Mouse (Mus musculus): ENCODE measurements around the gene Ppp4r4. TPM values are rescaled to one million over a fixed set of nuclear protein-coding genes. Genes with fewer than 3 reads are reported as not detected.
"Not testable (repeated sequence)": the region's sequence is repeated elsewhere in the genome, so short reads cannot be mapped to it uniquely, and the experiment has no call there.

The Ppp4r4 gene
- polyA plus RNA-seq, 1 experiment: 17.6 TPM

DNA sequence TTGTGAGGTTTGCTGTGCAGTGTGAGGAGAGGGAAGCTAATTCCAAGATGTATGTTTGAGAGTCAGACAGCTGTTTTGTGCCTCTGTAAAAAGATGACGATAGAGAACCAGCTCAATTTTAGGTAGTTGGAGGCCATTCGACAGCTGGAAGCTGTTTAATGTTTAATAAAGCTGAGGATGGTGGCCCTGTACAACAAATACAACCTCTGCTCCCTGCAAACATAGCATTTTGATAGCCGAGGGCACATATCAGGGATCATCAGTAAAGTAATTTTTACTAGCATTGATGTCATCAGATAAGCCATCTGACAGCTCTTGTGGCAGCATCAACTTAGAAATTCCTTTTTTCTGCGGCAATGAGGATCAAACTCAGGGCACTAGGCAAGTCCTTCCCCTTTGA lies 19.3 kb downstream of the Ppp4r4 start:
- no peaks in the 10 kb centered on the region for H3K36me3 ChIP-seq (ENCODE audit: control insufficient read depth, insufficient read depth, low read length)
- H3K4me1 ChIP-seq (ENCODE audit: control insufficient read depth, insufficient read depth, low read length): no peaks in the 10 kb centered on the region
- no peak overlapping the region for H3K4me3 ChIP-seq (ENCODE audit: control insufficient read depth, low read depth, low read length)
- no peak overlapping the region for H3K27ac ChIP-seq (ENCODE audit: control insufficient read depth, insufficient read depth, low read depth, low read length)
- no peak for TF ChIP-seq POLR2A (IDR thresholded peaks at IDR 0.05; ENCODE audit: control insufficient read depth, low read depth, low read length)
- no peak for TF ChIP-seq CTCF (IDR thresholded peaks at IDR 0.05; ENCODE audit: control insufficient read depth, insufficient read depth, insufficient replicate concordance, low read depth, low read length)
- no peaks in the 10 kb centered on the region for H3K27me3 ChIP-seq (ENCODE audit: control insufficient read depth, insufficient read depth, low read length)

DNA sequence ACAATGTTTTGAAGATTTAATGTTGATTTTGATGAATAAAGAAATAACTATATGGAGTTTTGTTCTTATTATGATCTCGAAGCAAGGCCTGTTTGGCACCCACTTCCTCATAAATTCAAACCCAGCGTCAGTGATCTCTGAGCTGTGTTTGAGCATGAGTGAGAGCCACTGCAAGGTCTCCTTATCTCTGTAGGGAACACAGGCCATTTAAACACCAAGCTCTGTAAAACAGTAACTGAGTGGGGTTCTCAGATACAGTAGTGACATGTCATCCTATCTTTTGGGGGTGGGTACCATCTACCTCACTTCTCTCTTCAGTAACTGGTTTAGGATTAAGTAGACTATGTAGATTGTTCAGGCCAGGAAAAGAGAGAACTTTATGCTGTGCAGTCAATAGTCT lies 20.4 kb downstream of the Ppp4r4 start:
- H3K27me3 ChIP-seq (ENCODE audit: control insufficient read depth, insufficient read depth, low read length): no peaks in the 10 kb centered on the region
- H3K27ac ChIP-seq (ENCODE audit: control insufficient read depth, insufficient read depth, low read depth, low read length): no peak overlapping the region
- TF ChIP-seq CTCF (IDR thresholded peaks at IDR 0.05; ENCODE audit: control insufficient read depth, insufficient read depth, insufficient replicate concordance, low read depth, low read length) (no peak), POLR2A (IDR thresholded peaks at IDR 0.05; ENCODE audit: control insufficient read depth, low read depth, low read length) (no peak)
- H3K36me3 ChIP-seq (ENCODE audit: control insufficient read depth, insufficient read depth, low read length): no peaks in the 10 kb centered on the region
- no peak overlapping the region for H3K4me3 ChIP-seq (ENCODE audit: control insufficient read depth, low read depth, low read length)
- H3K4me1 ChIP-seq (ENCODE audit: control insufficient read depth, insufficient read depth, low read length): no peaks in the 10 kb centered on the region

DNA sequence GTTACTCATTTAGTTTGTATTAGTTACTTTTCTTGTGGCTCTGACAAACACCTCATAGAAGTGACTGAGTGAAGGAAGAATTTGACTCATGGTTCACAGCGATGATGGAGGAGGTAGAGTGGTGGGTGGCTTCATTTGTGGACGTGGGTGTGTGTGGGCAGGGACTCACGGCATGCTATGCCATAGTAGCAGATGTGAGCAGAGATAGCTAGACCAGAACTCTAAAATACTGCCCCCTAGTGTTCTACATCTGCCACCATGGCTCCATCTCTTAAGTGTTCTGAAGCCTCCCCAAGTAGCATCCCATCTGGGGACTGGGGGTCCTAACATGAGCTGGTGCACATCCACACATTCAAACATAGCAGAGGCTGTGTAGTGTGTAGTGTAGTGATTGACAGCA lies 21.4 kb downstream of the Ppp4r4 start:
- TF ChIP-seq CTCF (IDR thresholded peaks at IDR 0.05; ENCODE audit: control insufficient read depth, insufficient read depth, insufficient replicate concordance, low read depth, low read length) (no peak; the same call in 1 of the 2 replicates), POLR2A (IDR thresholded peaks at IDR 0.05; ENCODE audit: control insufficient read depth, low read depth, low read length) (no peak)
- Histone ChIP-seq H3K27ac (ENCODE audit: control insufficient read depth, insufficient read depth, low read depth, low read length) (no peak overlapping the region), H3K27me3 (ENCODE audit: control insufficient read depth, insufficient read depth, low read length) (no peaks in the 10 kb centered on the region), H3K4me3 (ENCODE audit: control insufficient read depth, low read depth, low read length) (no peak overlapping the region), H3K4me1 (ENCODE audit: control insufficient read depth, insufficient read depth, low read length) (no peaks in the 10 kb centered on the region), H3K36me3 (ENCODE audit: control insufficient read depth, insufficient read depth, low read length) (no peaks in the 10 kb centered on the region)

DNA sequence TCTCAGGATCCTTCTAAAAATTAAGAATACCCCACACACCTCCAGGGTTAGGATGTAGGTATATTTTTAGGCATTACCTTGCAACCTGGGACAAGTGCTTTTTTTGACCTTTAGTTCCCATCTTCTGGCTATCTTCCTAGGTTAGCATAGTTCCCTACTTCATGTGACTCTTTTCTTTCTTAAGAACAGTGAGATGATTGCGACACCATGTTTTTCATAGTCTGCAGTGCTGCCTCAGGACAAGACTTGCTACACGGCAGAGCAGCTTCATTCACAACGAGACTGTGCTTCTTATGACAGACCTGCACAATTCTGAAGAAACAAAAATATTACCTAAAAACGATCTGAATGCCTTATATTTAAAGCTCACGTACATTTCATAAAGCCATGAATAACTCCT lies 24.8 kb downstream of the Ppp4r4 start:
- Histone ChIP-seq H3K36me3 (ENCODE audit: control insufficient read depth, insufficient read depth, low read length) (no peaks in the 10 kb centered on the region; the same call in 1 of the 2 replicates), H3K27me3 (ENCODE audit: control insufficient read depth, insufficient read depth, low read length) (no peaks in the 10 kb centered on the region), H3K4me3 (ENCODE audit: control insufficient read depth, low read depth, low read length) (no peak overlapping the region), H3K4me1 (ENCODE audit: control insufficient read depth, insufficient read depth, low read length) (no peaks in the 10 kb centered on the region), H3K27ac (ENCODE audit: control insufficient read depth, insufficient read depth, low read depth, low read length) (no peak overlapping the region)
- TF ChIP-seq POLR2A (IDR thresholded peaks at IDR 0.05; ENCODE audit: control insufficient read depth, low read depth, low read length): no peak
- TF ChIP-seq CTCF (IDR thresholded peaks at IDR 0.05; ENCODE audit: control insufficient read depth, insufficient read depth, insufficient replicate concordance, low read depth, low read length): no peak

DNA sequence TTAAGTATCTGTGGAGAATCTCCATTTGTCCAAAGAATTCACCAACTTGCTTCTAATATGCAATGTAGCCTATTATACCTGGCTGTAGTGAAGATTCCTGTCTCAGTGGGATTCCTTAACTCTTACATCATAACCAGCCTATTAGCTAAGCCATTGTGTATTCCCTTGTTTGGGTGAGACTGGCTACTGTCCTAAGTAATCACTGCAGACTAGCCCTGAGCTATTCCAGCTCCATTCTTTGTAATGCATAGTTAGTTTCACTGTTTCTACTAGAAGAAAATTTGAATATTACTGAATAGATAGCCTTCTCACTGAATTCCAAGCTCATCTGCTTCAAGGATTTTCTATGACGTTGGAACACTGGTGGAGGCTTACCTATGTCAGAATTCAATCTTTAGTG lies 32.6 kb downstream of the Ppp4r4 start:
- H3K4me3 ChIP-seq (ENCODE audit: control insufficient read depth, low read depth, low read length): no peak overlapping the region
- no peaks in the 10 kb centered on the region; the same call in 1 of the 2 replicates for H3K36me3 ChIP-seq (ENCODE audit: control insufficient read depth, insufficient read depth, low read length)
- no peaks in the 10 kb centered on the region for H3K27me3 ChIP-seq (ENCODE audit: control insufficient read depth, insufficient read depth, low read length)
- no peak overlapping the region for H3K27ac ChIP-seq (ENCODE audit: control insufficient read depth, insufficient read depth, low read depth, low read length)
- H3K4me1 ChIP-seq (ENCODE audit: control insufficient read depth, insufficient read depth, low read length): no peaks in the 10 kb centered on the region
- TF ChIP-seq CTCF (IDR thresholded peaks at IDR 0.05; ENCODE audit: control insufficient read depth, insufficient read depth, insufficient replicate concordance, low read depth, low read length): no peak
- no peak for TF ChIP-seq POLR2A (IDR thresholded peaks at IDR 0.05; ENCODE audit: control insufficient read depth, low read depth, low read length)

DNA sequence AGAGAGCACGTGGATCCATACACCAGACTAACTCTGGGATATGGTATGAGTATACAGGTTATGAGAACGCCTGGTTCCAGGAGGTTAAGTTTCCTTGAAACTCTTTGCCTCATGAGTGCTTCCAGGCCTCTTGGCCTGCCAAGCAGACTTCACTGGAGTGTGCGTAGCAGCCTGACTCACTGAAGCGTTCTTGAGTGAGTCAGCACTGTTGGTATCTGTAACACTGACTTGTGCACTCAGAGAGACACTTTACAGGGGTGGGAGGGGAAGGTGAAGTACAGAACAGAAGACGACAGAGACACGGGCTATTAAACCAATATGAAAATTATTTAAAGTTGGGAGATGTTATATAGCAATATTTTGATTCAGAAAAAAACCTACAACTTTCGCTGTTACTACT lies 33.1 kb downstream of the Ppp4r4 start:
- no peak overlapping the region for H3K4me3 ChIP-seq (ENCODE audit: control insufficient read depth, low read depth, low read length)
- no peak overlapping the region for H3K27ac ChIP-seq (ENCODE audit: control insufficient read depth, insufficient read depth, low read depth, low read length)
- no peaks in the 10 kb centered on the region for H3K27me3 ChIP-seq (ENCODE audit: control insufficient read depth, insufficient read depth, low read length)
- no peaks in the 10 kb centered on the region; the same call in 1 of the 2 replicates for H3K36me3 ChIP-seq (ENCODE audit: control insufficient read depth, insufficient read depth, low read length)
- TF ChIP-seq POLR2A (IDR thresholded peaks at IDR 0.05; ENCODE audit: control insufficient read depth, low read depth, low read length) (no peak), CTCF (IDR thresholded peaks at IDR 0.05; ENCODE audit: control insufficient read depth, insufficient read depth, insufficient replicate concordance, low read depth, low read length) (no peak)
- H3K4me1 ChIP-seq (ENCODE audit: control insufficient read depth, insufficient read depth, low read length): no peaks in the 10 kb centered on the region

DNA sequence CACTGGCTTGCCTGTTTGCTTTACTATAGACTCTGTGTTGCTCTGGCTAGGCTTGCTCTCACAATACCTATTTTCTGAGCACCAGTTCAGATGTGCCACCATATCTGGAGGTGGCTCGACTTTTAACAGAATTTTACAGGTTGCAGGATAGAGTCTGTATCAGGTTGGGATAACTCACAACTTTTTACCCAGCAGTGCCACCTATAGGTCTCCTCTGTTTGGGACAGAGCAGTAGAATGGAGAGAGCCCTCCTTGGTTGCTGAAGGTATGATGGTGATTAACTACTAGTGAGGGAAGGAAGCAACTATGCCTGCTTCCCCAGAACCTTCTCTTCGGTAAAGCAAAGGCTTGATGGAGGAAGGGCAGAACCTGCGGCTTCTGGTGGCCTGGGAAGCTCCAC lies 35.0 kb downstream of the Ppp4r4 start:
- Histone ChIP-seq H3K36me3 (ENCODE audit: control insufficient read depth, insufficient read depth, low read length) (no peaks in the 10 kb centered on the region; the same call in 1 of the 2 replicates), H3K4me3 (ENCODE audit: control insufficient read depth, low read depth, low read length) (no peak overlapping the region), H3K27ac (ENCODE audit: control insufficient read depth, insufficient read depth, low read depth, low read length) (no peak overlapping the region), H3K4me1 (ENCODE audit: control insufficient read depth, insufficient read depth, low read length) (no peaks in the 10 kb centered on the region), H3K27me3 (ENCODE audit: control insufficient read depth, insufficient read depth, low read length) (no peaks in the 10 kb centered on the region)
- TF ChIP-seq POLR2A (IDR thresholded peaks at IDR 0.05; ENCODE audit: control insufficient read depth, low read depth, low read length) (no peak), CTCF (IDR thresholded peaks at IDR 0.05; ENCODE audit: control insufficient read depth, insufficient read depth, insufficient replicate concordance, low read depth, low read length) (no peak)

DNA sequence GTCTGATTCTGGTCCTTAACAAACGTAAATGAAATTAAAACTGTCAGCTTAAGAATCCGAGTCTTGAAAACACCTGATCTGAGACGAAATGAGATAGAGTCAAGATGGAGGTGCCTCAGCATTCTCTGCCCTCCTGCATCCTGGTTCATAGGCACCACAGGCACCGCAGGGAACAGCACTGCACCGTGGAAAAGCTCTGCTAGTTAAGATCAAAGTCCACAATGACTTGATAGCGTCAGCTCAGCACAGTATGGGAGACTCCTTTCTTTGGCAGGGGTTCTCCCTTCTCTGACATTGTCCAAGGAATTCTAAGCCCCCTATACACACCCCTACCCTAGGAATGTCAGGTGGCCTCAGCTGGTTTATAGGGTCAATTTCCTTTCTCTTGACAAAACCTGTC lies 37.6 kb downstream of the Ppp4r4 start:
- H3K27me3 ChIP-seq (ENCODE audit: control insufficient read depth, insufficient read depth, low read length): no peaks in the 10 kb centered on the region
- no peaks in the 10 kb centered on the region; the same call in 1 of the 2 replicates for H3K36me3 ChIP-seq (ENCODE audit: control insufficient read depth, insufficient read depth, low read length)
- no peak overlapping the region for H3K4me3 ChIP-seq (ENCODE audit: control insufficient read depth, low read depth, low read length)
- no peak overlapping the region for H3K27ac ChIP-seq (ENCODE audit: control insufficient read depth, insufficient read depth, low read depth, low read length)
- TF ChIP-seq CTCF (IDR thresholded peaks at IDR 0.05; ENCODE audit: control insufficient read depth, insufficient read depth, insufficient replicate concordance, low read depth, low read length) (no peak), POLR2A (IDR thresholded peaks at IDR 0.05; ENCODE audit: control insufficient read depth, low read depth, low read length) (no peak)
- no peaks in the 10 kb centered on the region for H3K4me1 ChIP-seq (ENCODE audit: control insufficient read depth, insufficient read depth, low read length)

DNA sequence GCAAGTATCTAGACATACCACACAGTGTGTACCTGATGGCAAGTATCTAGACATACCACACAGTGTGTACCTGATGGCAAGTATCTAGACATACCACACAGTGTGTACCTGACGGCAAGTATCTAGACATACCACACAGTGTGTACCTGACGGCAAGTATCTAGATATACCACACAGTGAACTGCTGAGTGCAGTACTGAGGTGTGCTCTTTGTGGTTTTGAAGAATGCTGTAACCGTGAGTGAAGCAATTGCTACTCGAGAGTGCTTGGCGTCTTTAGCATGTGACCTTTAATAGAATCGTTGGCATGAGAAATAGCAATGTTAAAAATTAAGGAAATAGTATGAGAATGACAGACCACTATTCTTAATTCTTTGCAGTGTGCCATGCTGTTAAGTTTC lies 46.1 kb downstream of the Ppp4r4 start:
- H3K4me1 ChIP-seq (ENCODE audit: control insufficient read depth, insufficient read depth, low read length); H3K27ac ChIP-seq (ENCODE audit: control insufficient read depth, insufficient read depth, low read depth, low read length); H3K27me3 ChIP-seq (ENCODE audit: control insufficient read depth, insufficient read depth, low read length); H3K36me3 ChIP-seq (ENCODE audit: control insufficient read depth, insufficient read depth, low read length); H3K4me3 ChIP-seq (ENCODE audit: control insufficient read depth, low read depth, low read length): not testable (repeated sequence)

All from testis, adult 2 months (tissue).